Comparison of ENCODE assay signal across 8 mouse cellular contexts in the genomic region with DNA sequence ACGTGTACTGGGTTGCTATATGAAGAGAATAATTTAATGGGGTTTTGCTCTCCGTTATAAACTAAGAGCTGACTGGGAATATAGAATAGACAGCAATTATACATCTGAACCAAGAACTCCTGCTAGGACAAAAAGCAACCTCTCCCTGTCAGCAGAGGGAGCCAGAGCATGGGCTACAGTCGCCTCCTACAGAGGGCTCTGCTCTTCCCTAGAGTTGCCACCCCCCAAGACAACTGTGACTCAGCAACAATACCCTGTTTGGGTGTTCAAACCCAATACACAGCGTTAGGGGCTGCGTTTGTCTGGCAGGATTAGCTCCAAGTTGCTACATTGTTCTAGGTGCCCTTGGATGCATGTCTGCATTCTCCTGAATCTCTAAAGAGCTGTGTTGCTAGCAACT. TPM values are rescaled to one million over a fixed set of nuclear protein-coding genes. Genes with fewer than 3 reads are reported as not detected.
DNase-seq lines count a peak whose midpoint lies in the region; ATAC-seq and TF ChIP-seq lines count a peak whose summit lies in the region.

No protein-coding gene starts in this region.

- DNase-seq in layer of hippocampus, adult 2 months (ENCODE audit: low spot score in 2 of 2): peak; percentile 62 to 72
- DNase-seq in layer of hippocampus, adult 8-10 months (ENCODE audit: low spot score in 2 of 2): no peak
- peak; percentile 82 for DNase-seq in adrenal gland, postnatal 14 days
- DNase-seq in kidney, postnatal 25 days: peak; percentile 69 to 70
- DNase-seq in lung, postnatal 10 days: peak; percentile 79
- DNase-seq in retina, embryonic 14.5 days (ENCODE audit: low spot score): peak; percentile 80
- DNase-seq in urinary bladder, adult 2 months (ENCODE audit: low spot score): no peak

- TF ChIP-seq CTCF in layer of hippocampus, adult 2 months (conservative IDR thresholded peaks at IDR 0.05): peak; percentile 82

- peak; percentile 53; the same call in 1 of the 2 replicates for ATAC-seq in erythroid progenitor cell, adult 5-6 weeks (replicated peaks; ENCODE audit: low FRiP score, poor library complexity, severe bottlenecking)

- H3K27ac ChIP-seq in layer of hippocampus, adult 2 months: peak overlapping the region; percentile 100

- no peak overlapping the region for H3K4me3 ChIP-seq in layer of hippocampus, adult 2 months

RNA-seq across cellular contexts. Expression of gene Bcar3, which starts 1.6 kb away (rescaled TPM):
- total RNA-seq in layer of hippocampus, adult 2 months (2021): 10 to 100 TPM in 1 of 2 experiments, 1 to 10 TPM in 1; 9.4 to 10.0 TPM
- total RNA-seq in layer of hippocampus, adult 8-10 months (2022): 10 to 100 TPM in 2 of 4 experiments, 1 to 10 TPM in 2; 8.3 to 11.7 (median 10.1) TPM
- total RNA-seq in adrenal gland, postnatal 14 days (2021): 51.4 and 55.5 TPM in 2 replicates
- total RNA-seq in erythroid progenitor cell, adult 5-6 weeks (2015; ENCODE audit: low replicate concordance): 0.72 TPM in 1 of 2 replicates, not detected in the other
- total RNA-seq in erythroid progenitor cell, adult 5-6 weeks (2017; ENCODE audit: low replicate concordance): 2.6 TPM in 1 of 2 replicates, not detected in the other
- polyA plus RNA-seq in urinary bladder, adult 2 months (2012; rRNA removed): 33.1 and 40.3 TPM in 2 replicates

RNA-seq across cellular contexts. Expression of gene Dnttip2, which starts 21.3 kb away (rescaled TPM):
- total RNA-seq in layer of hippocampus, adult 2 months (2021): 10 to 100 TPM; 30.1 to 30.5 TPM
- 10 to 100 TPM; 29.5 to 32.2 (median 31.1) TPM for total RNA-seq in layer of hippocampus, adult 8-10 months (2022)
- total RNA-seq in adrenal gland, postnatal 14 days (2021): 42.9 and 44.7 TPM in 2 replicates
- 58.7 and 68.3 TPM in 2 replicates for total RNA-seq in erythroid progenitor cell, adult 5-6 weeks (2015; ENCODE audit: low replicate concordance)
- 23.7 and 31.9 TPM in 2 replicates for total RNA-seq in erythroid progenitor cell, adult 5-6 weeks (2017; ENCODE audit: low replicate concordance)
- polyA plus RNA-seq in urinary bladder, adult 2 months (2012; rRNA removed): 32.1 and 33.5 TPM in 2 replicates

RNA-seq across cellular contexts. Expression of gene Gclm, which starts 50.2 kb away (rescaled TPM):
- total RNA-seq in layer of hippocampus, adult 2 months (2021): 10 to 100 TPM; 53.3 to 70.3 TPM
- 10 to 100 TPM; 80.5 to 97.3 (median 88.5) TPM for total RNA-seq in layer of hippocampus, adult 8-10 months (2022)
- 60.8 and 92.3 TPM in 2 replicates for total RNA-seq in adrenal gland, postnatal 14 days (2021)
- 337 and 399 TPM in 2 replicates for total RNA-seq in erythroid progenitor cell, adult 5-6 weeks (2015; ENCODE audit: low replicate concordance)
- total RNA-seq in erythroid progenitor cell, adult 5-6 weeks (2017; ENCODE audit: low replicate concordance): 336 and 379 TPM in 2 replicates
- 84.0 and 84.1 TPM in 2 replicates for polyA plus RNA-seq in urinary bladder, adult 2 months (2012; rRNA removed)

Comparison
In these comparisons a context has a peak if more than half of its experiments do, and no peak if none do; other contexts are left out.
1. DNase-seq: peak in layer of hippocampus, adult 2 months (2 of 2), adrenal gland, postnatal 14 days (single experiment), kidney, postnatal 25 days (2 of 2), lung, postnatal 10 days (single experiment) and retina, embryonic 14.5 days (single experiment); none in layer of hippocampus, adult 8-10 months (0 of 2) and urinary bladder, adult 2 months (single experiment).